Mouse (Mus musculus) forebrain, embryonic 11.5 days (tissue): ENCODE measurements around the gene Rhobtb1. TPM values are rescaled to one million over a fixed set of nuclear protein-coding genes. Genes with fewer than 3 reads are reported as not detected.

Experiments used
- ATAC-seq: fragments of 200-750 bp; cut with Nextera tagmentation; replicated peaks from 2 replicates; pipeline ENCODE4 v1.8.0; 2017; ENCODE audit warnings: moderate TSS enrichment; ENCODE audit not compliant: low FRiP score
- DNase-seq: peaks from one replicate; pipeline ENCODE4 v3.0.0-alpha.2; 2017; ENCODE audit warnings: low spot score
- H3K27ac ChIP-seq: fragments of 300-500 bp; sonication (generic); 2 replicates; pipeline ENCODE4 v1.5.1; 2014; ENCODE audit warnings: low read depth, low read length
- H3K27me3 ChIP-seq: fragments of 300-500 bp; sonication (generic); 2 replicates; pipeline ENCODE4 v1.6.1; 2014; ENCODE audit warnings: mild to moderate bottlenecking, low read length, mixed read lengths; ENCODE audit not compliant: control insufficient read depth, insufficient read depth
- H3K36me3 ChIP-seq: fragments of 300-500 bp; sonication (generic); 2 replicates; pipeline ENCODE4 v1.6.1; 2014; ENCODE audit warnings: mild to moderate bottlenecking, low read length, moderate library complexity, mixed read lengths; ENCODE audit not compliant: control insufficient read depth, insufficient read depth
- H3K4me1 ChIP-seq: fragments of 300-500 bp; sonication (generic); replicated peaks from 2 replicates; pipeline ENCODE4 v1.6.1; 2014; ENCODE audit warnings: low read length, mixed read lengths; ENCODE audit not compliant: control insufficient read depth, insufficient read depth
- H3K4me2 ChIP-seq: fragments of 300-500 bp; sonication (generic); 2 replicates; pipeline ENCODE4 v1.6.1; 2014; ENCODE audit warnings: low read depth, mild to moderate bottlenecking, low read length, moderate library complexity, mixed read lengths; ENCODE audit not compliant: severe bottlenecking
- H3K4me3 ChIP-seq: fragments of 300-500 bp; sonication (generic); 2 replicates; pipeline ENCODE4 v1.5.1; 2014; ENCODE audit warnings: low read depth, low read length
- H3K9ac ChIP-seq: fragments of 300-500 bp; sonication (generic); 2 replicates; pipeline ENCODE4 v1.6.1; 2014; ENCODE audit warnings: low read length
- H3K9me3 ChIP-seq: fragments of 300-500 bp; sonication (generic); 2 replicates; pipeline ENCODE4 v1.6.1; 2016; ENCODE audit warnings: low read length, mixed read lengths; ENCODE audit not compliant: control insufficient read depth
- WGBS: fragments of 180-500 bp; shearing (Covaris S2); extraction: QIAGEN DNeasy Blood & Tissue Kit; methylation state at CpG from one replicate; pipeline ENCODE4 v1.1.7; 2014; 5-methylcytosine and 5-hydroxymethylcytosine counted together
- polyA plus RNA-seq: library from polyadenylated mRNA; unstranded; fragments of >200 nt; fragmentation: Nextera tagmentation; extraction: Ambion mirVana; gene quantifications from 2 replicates; pipeline ENCODE4 v1.2.1, GENCODE M21; 2014

Gene Rhobtb1
- polyA plus RNA-seq, 1 experiment from 2014 or later, result 15.6 TPM

GRCm38 (mm10) chr10:69156462-69156861, 5.2 kb downstream of the Rhobtb1 start:
- WGBS, result 83% methylated on average over 6 of the region's 6 CpGs
- Histone ChIP-seq H3K9ac (no peak overlapping the region), H3K4me2 (no peak overlapping the region), H3K27me3 (no peaks in the 10 kb centered on the region), H3K9me3 (no peaks in the 10 kb centered on the region), H3K27ac (no peak overlapping the region), H3K4me3 (no peak overlapping the region), H3K36me3 (no peaks in the 10 kb centered on the region), H3K4me1 (no peaks in the 10 kb centered on the region)
- ATAC-seq (no peak), DNase-seq (no peak)

- DNase-seq (no peak), ATAC-seq (no peak)
- Histone ChIP-seq H3K4me3 (no peak overlapping the region), H3K4me2 (no peak overlapping the region), H3K36me3 (no peaks in the 10 kb centered on the region), H3K9me3 (no peaks in the 10 kb centered on the region), H3K4me1 (no peaks in the 10 kb centered on the region), H3K9ac (no peak overlapping the region), H3K27ac (no peak overlapping the region), H3K27me3 (no peaks in the 10 kb centered on the region)
- WGBS, result 74% methylated on average over 2 of the region's 2 CpGs
Observed at GRCm38 (mm10) chr10:69157471-69157870, 6.2 kb downstream of the Rhobtb1 start.

- Histone ChIP-seq H3K27ac (no peak overlapping the region), H3K4me3 (no peak overlapping the region), H3K4me2 (no peak overlapping the region), H3K9me3 (no peaks in the 10 kb centered on the region; the same call in 1 of the 2 replicates), H3K4me1 (no peaks in the 10 kb centered on the region), H3K9ac (no peak overlapping the region), H3K27me3 (no peaks in the 10 kb centered on the region), H3K36me3 (no peaks in the 10 kb centered on the region)
- DNase-seq, result no peak
- 90% methylated on average over 2 of the region's 2 CpGs for WGBS
- ATAC-seq, result no peak
Observed at GRCm38 (mm10) chr10:69160877-69161276, 9.6 kb downstream of the Rhobtb1 start.

- Histone ChIP-seq H3K9ac (no peak overlapping the region), H3K4me3 (no peak overlapping the region), H3K27me3 (no peaks in the 10 kb centered on the region), H3K4me2 (no peak overlapping the region), H3K36me3 (no peaks in the 10 kb centered on the region), H3K27ac (no peak overlapping the region), H3K9me3 (no peaks in the 10 kb centered on the region; the same call in 1 of the 2 replicates), H3K4me1 (no peaks in the 10 kb centered on the region)
- no peak for DNase-seq
- WGBS, result 87% methylated on average over 3 of the region's 3 CpGs
- no peak for ATAC-seq
Observed at GRCm38 (mm10) chr10:69161503-69161902, 10.3 kb downstream of the Rhobtb1 start.

GRCm38 (mm10) chr10:69162577-69162976, 11.3 kb downstream of the Rhobtb1 start:
- 87% methylated on average over 5 of the region's 5 CpGs for WGBS
- H3K36me3 ChIP-seq, result no peaks in the 10 kb centered on the region
- H3K9me3 ChIP-seq, result no peaks in the 10 kb centered on the region; the same call in 1 of the 2 replicates
- H3K4me1 ChIP-seq, result no peaks in the 10 kb centered on the region
- H3K4me2 ChIP-seq, result no peak overlapping the region
- no peak overlapping the region for H3K27ac ChIP-seq
- DNase-seq (no peak), ATAC-seq (no peak)
- no peaks in the 10 kb centered on the region for H3K27me3 ChIP-seq
- no peak overlapping the region for H3K4me3 ChIP-seq
- no peak overlapping the region for H3K9ac ChIP-seq

GRCm38 (mm10) chr10:69163216-69163615, 12.0 kb downstream of the Rhobtb1 start:
- no peak for DNase-seq
- no peaks in the 10 kb centered on the region for H3K4me1 ChIP-seq
- H3K27me3 ChIP-seq, result no peaks in the 10 kb centered on the region
- no peak overlapping the region for H3K4me2 ChIP-seq
- 92% methylated on average over 5 of the region's 5 CpGs for WGBS
- no peak overlapping the region for H3K27ac ChIP-seq
- no peak overlapping the region for H3K4me3 ChIP-seq
- H3K36me3 ChIP-seq, result no peaks in the 10 kb centered on the region
- no peak overlapping the region for H3K9ac ChIP-seq
- no peak for ATAC-seq
- H3K9me3 ChIP-seq, result no peaks in the 10 kb centered on the region; the same call in 1 of the 2 replicates

GRCm38 (mm10) chr10:69165125-69165524, 13.9 kb downstream of the Rhobtb1 start:
- Histone ChIP-seq H3K27me3 (no peaks in the 10 kb centered on the region), H3K36me3 (no peaks in the 10 kb centered on the region), H3K4me2 (no peak overlapping the region), H3K4me3 (no peak overlapping the region), H3K4me1 (no peaks in the 10 kb centered on the region), H3K27ac (no peak overlapping the region), H3K9ac (no peak overlapping the region), H3K9me3 (no peaks in the 10 kb centered on the region; the same call in 1 of the 2 replicates)
- 55% methylated on average over 7 of the region's 7 CpGs for WGBS
- ATAC-seq (no peak), DNase-seq (no peak)

- H3K36me3 ChIP-seq, result no peaks in the 10 kb centered on the region
- no peak overlapping the region for H3K4me2 ChIP-seq
- no peaks in the 10 kb centered on the region; the same call in 1 of the 2 replicates for H3K9me3 ChIP-seq
- no peaks in the 10 kb centered on the region for H3K4me1 ChIP-seq
- no peak overlapping the region for H3K9ac ChIP-seq
- H3K4me3 ChIP-seq, result no peak overlapping the region
- 92% methylated on average over 3 of the region's 3 CpGs for WGBS
- DNase-seq (no peak), ATAC-seq (no peak)
- no peak overlapping the region for H3K27ac ChIP-seq
- no peaks in the 10 kb centered on the region for H3K27me3 ChIP-seq
Observed at GRCm38 (mm10) chr10:69165847-69166246, 14.6 kb downstream of the Rhobtb1 start.

- H3K9me3 ChIP-seq, result no peaks in the 10 kb centered on the region; the same call in 1 of the 2 replicates
- H3K4me3 ChIP-seq, result no peak overlapping the region
- 86% methylated on average over 12 of the region's 12 CpGs for WGBS
- no peak overlapping the region for H3K27ac ChIP-seq
- ATAC-seq, result no peak
- no peak overlapping the region for H3K4me2 ChIP-seq
- no peaks in the 10 kb centered on the region for H3K4me1 ChIP-seq
- no peaks in the 10 kb centered on the region for H3K36me3 ChIP-seq
- no peaks in the 10 kb centered on the region for H3K27me3 ChIP-seq
- no peak overlapping the region for H3K9ac ChIP-seq
- DNase-seq, result no peak
Observed at GRCm38 (mm10) chr10:69166514-69166913, 15.3 kb downstream of the Rhobtb1 start.
